Mouse (Mus musculus) lung, adult 2 months (tissue): ENCODE measurements around the gene Cgnl1. TPM values are rescaled to one million over a fixed set of nuclear protein-coding genes. Genes with fewer than 3 reads are reported as not detected.

ENCODE experiments used
- DNase-seq: peaks from one replicate; pipeline ENCODE4 v3.0.0; 2022
- H3K4me1 ChIP-seq: fragments of 200-500 bp; 2 replicates; pipeline ENCODE4 v1.6.1; 2011; ENCODE audit warnings: low read length; ENCODE audit not compliant: control insufficient read depth, insufficient read depth
- H3K4me3 ChIP-seq: fragments of 200-500 bp; replicated peaks from 2 replicates; pipeline ENCODE3; 2011; ENCODE audit warnings: low read depth, mild to moderate bottlenecking, control low read depth, low read length; ENCODE audit errors: extremely low read depth
- CTCF ChIP-seq: fragments of 200-500 bp; IDR thresholded peaks from 2 replicates; pipeline ENCODE4 v1.5.1; 2011; ENCODE audit warnings: mild to moderate bottlenecking, low read length, control low read depth; ENCODE audit not compliant: insufficient read depth
- POLR2A ChIP-seq: fragments of 200-500 bp; IDR thresholded peaks from 2 replicates; pipeline ENCODE4 v1.6.1; 2011; ENCODE audit warnings: low read depth, mild to moderate bottlenecking, control low read depth, low read length, borderline replicate concordance; ENCODE audit errors: extremely low read depth
- WGBS: fragments of 180-500 bp; shearing (Covaris S2); methylation state at CpG from one replicate; pipeline ENCODE4 v1.1.7; 2018; 5-methylcytosine and 5-hydroxymethylcytosine counted together
- polyA plus RNA-seq: library from polyadenylated mRNA; depleted of rRNA; stranded (reverse); fragments of >200 nt; gene quantifications from 2 replicates; pipeline ENCODE4 v1.2.3, GENCODE M21; 2012

Gene Cgnl1
- polyA plus RNA-seq, 1 experiment: 32.9 TPM

DNA sequence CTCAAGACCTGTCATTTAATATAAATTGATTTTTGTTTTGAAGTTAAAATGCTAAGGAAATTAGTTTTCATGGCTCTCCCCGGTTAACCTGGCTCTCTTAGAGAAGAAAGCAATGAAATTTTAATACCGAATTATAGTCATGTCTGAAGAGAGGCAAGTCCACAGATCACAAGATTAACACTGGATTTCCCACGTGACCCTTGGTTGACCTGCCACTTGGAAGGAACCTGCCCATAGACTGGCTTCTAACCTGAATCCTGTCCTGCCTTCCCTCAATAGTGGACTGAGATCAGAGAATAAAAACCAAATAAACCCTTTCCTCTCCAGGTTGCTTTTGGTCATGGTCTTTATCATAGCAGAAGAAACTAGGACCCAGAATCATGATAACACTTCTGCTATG, 73.3 kb downstream of the Cgnl1 start:
- no peak for DNase-seq
- H3K4me3 ChIP-seq: no peak overlapping the region
- TF ChIP-seq POLR2A (no peak), CTCF (no peak)
- 84% methylated on average over 3 of the region's 3 CpGs for WGBS
- H3K4me1 ChIP-seq: peaks cover 11% of the 10 kb centered on the region

- no peak for DNase-seq
- no peak overlapping the region for H3K4me3 ChIP-seq
- WGBS: 77% methylated on average over 2 of the region's 2 CpGs
- H3K4me1 ChIP-seq: peaks cover 11% of the 10 kb centered on the region
- no peak for TF ChIP-seq POLR2A
- TF ChIP-seq CTCF: no peak
Measured at GRCm38 (mm10) chr9:71697189-71697588, 74.2 kb downstream of the Cgnl1 start.

- H3K4me3 ChIP-seq: no peak overlapping the region
- 62% methylated on average over 6 of the region's 6 CpGs for WGBS
- no peak for DNase-seq
- TF ChIP-seq POLR2A (no peak), CTCF (no peak)
- H3K4me1 ChIP-seq: peaks cover 11% of the 10 kb centered on the region
Measured at GRCm38 (mm10) chr9:71696762-71697161, 74.6 kb downstream of the Cgnl1 start.

DNA sequence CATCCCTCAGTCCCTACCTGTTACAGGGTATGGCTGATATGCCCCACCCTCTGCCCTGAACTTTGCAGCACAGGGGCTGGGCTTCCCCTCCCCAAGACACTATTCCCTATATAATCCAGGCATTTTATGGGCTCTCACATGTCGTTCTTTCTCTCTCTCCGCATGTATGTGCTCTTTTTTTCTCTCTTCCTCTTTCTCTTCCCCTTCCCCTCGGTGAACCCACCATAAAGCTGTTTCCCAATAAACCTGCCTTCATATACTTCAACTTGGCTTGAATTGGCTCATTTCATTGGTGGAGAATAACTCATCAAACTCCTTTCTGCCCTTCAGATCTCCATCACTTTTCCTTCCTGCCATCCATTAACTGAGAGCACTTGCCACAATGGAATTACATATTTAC, 76.3 kb downstream of the Cgnl1 start:
- 70% methylated on average over 3 of the region's 3 CpGs for WGBS

DNA sequence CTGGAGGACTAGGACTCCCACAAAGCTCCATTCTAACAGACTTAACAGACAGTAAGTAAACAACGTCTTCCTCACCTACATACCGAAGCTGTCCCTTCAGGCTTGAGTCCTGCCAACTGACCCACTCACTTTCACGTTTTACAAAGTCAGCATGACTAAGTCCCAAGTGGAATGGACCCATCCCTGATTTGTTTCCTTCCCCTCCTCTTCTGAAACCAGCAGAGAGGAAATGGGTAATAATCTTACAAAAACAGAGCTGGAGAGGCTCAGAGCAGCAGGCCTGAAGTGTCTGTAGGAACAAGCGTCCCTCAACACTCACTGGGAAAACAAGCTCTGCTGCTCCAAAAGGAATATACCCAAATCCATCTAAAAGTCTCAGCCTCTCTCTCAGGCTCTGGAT, 77.2 kb downstream of the Cgnl1 start:
- no peak overlapping the region for H3K4me3 ChIP-seq
- peaks cover 16% of the 10 kb centered on the region for H3K4me1 ChIP-seq
- DNase-seq: no peak
- TF ChIP-seq POLR2A (no peak), CTCF (no peak)
- WGBS: 19% methylated on average over 4 of the region's 4 CpGs

More for the DNA sequence above, 76.3 kb downstream of the Cgnl1 start:
- no peak for DNase-seq
- peaks cover 10% of the 10 kb centered on the region for H3K4me1 ChIP-seq
- TF ChIP-seq POLR2A (no peak), CTCF (no peak)
- H3K4me3 ChIP-seq: no peak overlapping the region

DNA sequence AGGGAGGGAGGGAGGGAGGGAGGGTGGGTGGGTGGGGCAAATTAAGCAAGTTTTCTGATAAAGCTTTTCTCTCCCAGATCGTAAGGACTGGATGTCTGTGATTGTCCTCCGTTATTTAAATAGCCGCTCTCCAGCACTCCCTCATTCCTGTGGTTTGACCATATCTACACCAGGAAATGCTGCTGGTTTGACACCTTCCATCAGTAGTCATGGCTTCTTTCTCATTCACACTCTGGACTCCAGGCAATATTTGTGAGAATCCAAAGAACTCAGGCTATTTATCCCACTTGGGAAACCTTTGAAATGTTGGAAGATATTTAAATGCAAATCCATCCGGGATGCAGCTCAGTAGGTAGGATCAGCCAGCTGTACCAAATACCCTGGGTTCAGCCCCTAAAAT, 77.6 kb downstream of the Cgnl1 start:
- Histone ChIP-seq H3K4me3 (no peak overlapping the region), H3K4me1 (peaks cover 16% of the 10 kb centered on the region)
- DNase-seq: no peak
- 62% methylated on average over 4 of the region's 4 CpGs for WGBS
- no peak for TF ChIP-seq CTCF

DNA sequence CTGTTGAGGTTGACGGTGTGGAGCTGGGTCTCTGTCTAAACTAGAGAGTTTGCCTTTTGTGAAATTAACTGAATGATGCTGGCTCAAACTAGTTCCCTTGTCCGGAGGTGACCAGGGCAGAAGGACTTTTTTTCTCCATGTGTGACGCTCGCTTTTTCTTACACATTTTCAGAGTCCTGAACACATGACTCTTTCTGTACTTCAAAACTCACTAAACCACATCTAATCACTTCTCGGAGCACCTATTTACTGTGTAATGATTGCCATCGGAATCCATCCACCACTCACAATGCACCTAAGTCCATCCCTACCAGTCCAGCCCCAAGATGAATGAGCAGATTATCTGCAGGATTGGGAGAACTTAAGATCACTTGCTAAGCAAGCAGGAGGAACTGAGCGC, 79.2 kb downstream of the Cgnl1 start:
- TF ChIP-seq CTCF (no peak), POLR2A (no peak)
- Histone ChIP-seq H3K4me3 (no peak overlapping the region), H3K4me1 (peaks cover 16% of the 10 kb centered on the region)
- 97% methylated on average over 7 of the region's 7 CpGs for WGBS
- no peak for DNase-seq

DNA sequence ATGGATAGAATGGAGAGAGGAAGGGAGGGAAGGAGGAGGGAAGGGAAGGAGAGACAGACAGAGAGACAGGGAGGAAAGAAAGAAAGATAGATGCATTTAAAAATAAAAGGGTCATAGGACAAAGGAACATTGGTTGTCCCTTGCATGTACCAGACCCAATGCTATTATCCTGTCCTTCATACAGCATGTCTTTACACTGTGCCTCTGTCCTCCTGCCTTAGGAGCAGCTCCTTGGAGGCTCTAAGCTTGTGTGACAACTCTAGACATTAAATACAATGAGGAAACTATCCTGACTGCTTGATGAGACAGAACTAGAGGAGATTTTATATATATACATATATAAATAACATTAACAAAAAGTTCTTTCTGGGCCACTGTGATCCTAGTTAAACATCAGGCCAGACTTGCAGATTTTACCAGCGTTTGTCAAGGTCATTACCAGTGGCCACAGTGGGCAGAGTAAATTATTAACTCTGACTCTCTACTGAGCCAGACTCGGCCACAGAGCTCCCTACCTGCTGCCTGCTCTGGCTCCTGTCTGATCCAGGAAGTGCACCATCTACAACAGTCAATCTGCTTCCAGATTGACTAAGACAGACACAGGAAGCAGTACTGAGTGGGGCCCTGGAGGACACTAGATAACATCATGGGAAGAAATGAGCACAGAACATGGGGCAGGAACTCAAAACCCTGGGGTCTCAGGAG, 81.9 kb downstream of the Cgnl1 start:
- no peak for DNase-seq
- 36% methylated on average over 2 of the region's 2 CpGs for WGBS
- H3K4me3 ChIP-seq: no peak overlapping the region
- H3K4me1 ChIP-seq: peaks cover 14% of the 10 kb centered on the region
- TF ChIP-seq POLR2A (no peak), CTCF (no peak)

GRCm38 (mm10) chr9:71686463-71686862, 84.9 kb downstream of the Cgnl1 start:
- WGBS: 58% methylated on average over 8 of the region's 8 CpGs
- H3K4me1 ChIP-seq: peaks cover 8% of the 10 kb centered on the region
- TF ChIP-seq POLR2A (no peak), CTCF (no peak)
- no peak for DNase-seq
- no peak overlapping the region for H3K4me3 ChIP-seq

DNA sequence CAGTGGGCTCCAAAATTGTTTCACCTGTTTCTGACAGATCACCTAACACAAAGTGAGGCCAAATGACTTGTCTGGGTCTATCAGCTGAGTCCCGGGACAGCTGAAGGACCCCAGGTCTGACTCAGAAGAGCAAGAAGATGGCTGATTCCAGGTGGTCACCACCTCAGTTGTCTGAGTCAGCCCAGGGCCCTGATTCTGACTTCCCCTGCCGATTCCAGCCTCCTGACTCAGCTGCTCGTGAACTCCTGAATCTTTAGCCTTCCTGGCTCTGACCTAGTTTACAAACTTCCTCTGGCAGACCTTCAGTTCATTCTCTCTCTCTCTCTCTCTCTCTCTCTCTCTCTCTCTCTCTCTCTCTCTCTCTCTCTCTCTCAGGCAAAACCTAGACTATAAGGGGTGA, 86.6 kb downstream of the Cgnl1 start:
- Histone ChIP-seq H3K4me3 (no peak overlapping the region), H3K4me1 (peaks cover 2% of the 10 kb centered on the region)
- TF ChIP-seq CTCF: no peak
- no peak for TF ChIP-seq POLR2A
- no peak for DNase-seq
- WGBS: 53% methylated on average over 3 of the region's 3 CpGs

- DNase-seq: no peak
- TF ChIP-seq POLR2A (no peak), CTCF (no peak)
- no peak overlapping the region for H3K4me3 ChIP-seq
- peaks cover 12% of the 10 kb centered on the region for H3K4me1 ChIP-seq
- 82% methylated on average over 9 of the region's 9 CpGs for WGBS
Measured at GRCm38 (mm10) chr9:71680381-71680780, 91.0 kb downstream of the Cgnl1 start.
